Mouse (Mus musculus) right cerebral cortex, postnatal 36 days (tissue): ENCODE results near the gene Ninj2.

ENCODE experiments used
- DNase-seq, 2 experiments: peaks; one replicate each; pipeline ENCODE4 v3.0.0; 2022; ENCODE audit warnings: low spot score in 2 of 2, mixed read lengths in 1 of 2

Ninj2 gene

DNA sequence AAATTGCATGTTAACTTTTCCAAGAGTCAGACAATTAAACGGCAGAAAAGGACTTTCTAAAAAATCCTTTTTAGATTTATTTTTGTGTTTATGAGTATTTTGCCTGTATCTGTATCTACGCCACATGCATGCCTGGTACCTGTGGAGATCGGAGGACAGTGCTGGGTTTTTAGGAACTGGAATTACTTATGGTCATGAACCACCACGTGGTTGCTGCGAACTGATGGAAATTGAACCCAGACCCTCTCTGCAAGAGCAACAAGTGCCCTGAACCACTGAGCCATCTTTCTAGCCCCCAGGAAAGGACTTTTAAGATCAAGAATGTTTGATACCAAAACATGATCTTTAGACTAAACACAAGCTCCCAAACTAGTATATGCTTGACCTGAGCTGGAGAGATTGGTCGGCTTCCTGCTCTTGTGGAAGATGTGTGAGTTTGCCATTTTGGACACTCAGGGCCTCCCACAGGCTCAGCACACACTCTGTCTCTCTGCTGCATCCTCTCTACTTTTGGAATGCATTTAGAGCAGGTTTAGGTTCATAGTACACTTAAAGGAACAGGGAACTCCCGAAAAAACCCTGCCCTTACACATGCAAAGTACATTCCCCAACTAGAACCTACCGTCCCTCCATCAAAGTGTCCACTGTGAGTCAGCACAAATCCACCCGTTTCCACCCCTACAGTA, 1.1 kb downstream of the Ninj2 start:
- no peak for DNase-seq

- DNase-seq: no peak
Measured at GRCm38 (mm10) chr6:120095096-120095495, 1.9 kb downstream of the Ninj2 start.

GRCm38 (mm10) chr6:120095501-120095900, 2.4 kb downstream of the Ninj2 start:
- no peak for DNase-seq

- peak in 1 of 2 experiments; percentile 56 for DNase-seq
Measured at GRCm38 (mm10) chr6:120099392-120099791, 6.2 kb downstream of the Ninj2 start.

DNA sequence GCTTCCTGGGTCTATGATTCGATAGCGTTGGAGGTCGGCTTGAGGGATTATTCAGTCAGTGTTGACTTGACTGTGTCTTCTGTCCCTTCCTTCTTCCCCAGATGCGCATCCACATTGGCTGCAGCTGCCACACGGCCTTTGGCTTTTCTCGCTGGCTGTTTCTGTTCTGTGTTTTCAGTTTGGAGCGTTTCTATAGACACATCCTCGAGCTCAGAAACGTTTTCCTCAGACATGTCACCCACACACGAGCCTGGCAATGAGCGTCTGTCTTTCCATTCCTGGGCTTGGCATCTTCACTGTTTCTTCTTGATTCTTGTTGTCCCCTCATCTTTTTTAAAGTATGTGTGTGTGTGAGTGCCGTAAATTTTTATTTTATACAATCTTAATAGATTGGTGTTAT, 8.1 kb downstream of the Ninj2 start:
- DNase-seq: no peak

- DNase-seq: no peak
Measured at GRCm38 (mm10) chr6:120101996-120102395, 8.8 kb downstream of the Ninj2 start.

GRCm38 (mm10) chr6:120103104-120103503, 10.0 kb downstream of the Ninj2 start:
- DNase-seq: no peak

DNA sequence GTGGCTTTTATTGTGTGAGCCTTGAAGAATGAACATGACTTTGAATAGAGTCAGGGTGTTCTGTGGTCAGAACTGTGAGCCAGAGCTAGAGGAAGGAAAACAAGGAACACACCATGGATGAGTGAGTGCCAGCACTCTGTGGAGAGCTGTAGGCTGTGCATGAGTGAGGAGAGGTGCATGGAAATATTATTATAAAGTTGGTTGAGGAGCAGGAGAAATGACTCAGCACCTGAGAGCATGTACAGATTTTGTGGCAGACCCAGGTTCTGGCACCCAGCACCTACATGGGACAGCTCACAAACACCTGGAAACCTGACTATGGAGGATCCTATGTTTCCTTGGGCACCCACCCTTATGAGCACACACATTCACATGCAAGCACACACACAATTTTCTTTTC, 11.9 kb downstream of the Ninj2 start:
- no peak for DNase-seq

GRCm38 (mm10) chr6:120107586-120107985, 14.4 kb downstream of the Ninj2 start:
- no peak for DNase-seq

DNA sequence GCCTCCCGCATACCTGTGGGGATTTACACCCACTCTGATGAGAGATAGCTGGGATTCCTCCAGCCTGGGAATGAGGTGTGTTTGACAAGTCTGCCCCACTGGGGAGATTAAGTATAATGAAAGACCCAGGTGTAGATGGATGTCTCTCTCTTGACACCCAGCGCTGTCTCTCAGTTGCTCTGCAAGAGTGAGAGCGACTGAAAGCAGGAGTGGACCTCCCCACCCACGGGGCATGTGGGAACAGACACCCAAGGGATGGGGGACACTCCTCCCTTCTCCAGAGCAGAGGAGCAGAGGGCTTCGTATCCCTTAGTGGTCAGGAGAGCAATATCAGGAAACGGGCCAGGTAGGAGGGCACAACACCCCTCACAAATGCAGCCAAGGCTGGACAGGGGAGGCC, 14.9 kb downstream of the Ninj2 start:
- DNase-seq: no peak

DNA sequence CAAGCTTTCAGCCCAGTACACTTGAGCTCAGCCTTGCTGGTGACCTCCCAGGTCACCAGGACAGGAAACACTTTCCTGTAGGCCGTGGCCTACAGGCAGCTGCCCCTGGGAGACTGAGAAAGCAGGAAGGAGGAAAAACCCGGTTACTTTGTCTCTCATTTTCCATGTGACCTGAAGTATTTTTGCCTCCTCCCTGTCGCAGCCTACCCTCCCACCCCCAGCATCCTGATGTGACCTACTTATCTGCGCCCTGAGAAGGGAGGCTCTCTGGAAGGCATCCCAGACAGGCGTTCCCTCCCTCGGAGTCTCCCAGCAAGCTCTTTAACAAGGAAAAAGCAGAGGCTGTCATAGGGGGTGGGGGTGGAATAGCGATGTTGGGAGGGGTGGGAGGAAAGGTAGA, 16.0 kb downstream of the Ninj2 start:
- DNase-seq: peak; percentile 63 to 87

DNA sequence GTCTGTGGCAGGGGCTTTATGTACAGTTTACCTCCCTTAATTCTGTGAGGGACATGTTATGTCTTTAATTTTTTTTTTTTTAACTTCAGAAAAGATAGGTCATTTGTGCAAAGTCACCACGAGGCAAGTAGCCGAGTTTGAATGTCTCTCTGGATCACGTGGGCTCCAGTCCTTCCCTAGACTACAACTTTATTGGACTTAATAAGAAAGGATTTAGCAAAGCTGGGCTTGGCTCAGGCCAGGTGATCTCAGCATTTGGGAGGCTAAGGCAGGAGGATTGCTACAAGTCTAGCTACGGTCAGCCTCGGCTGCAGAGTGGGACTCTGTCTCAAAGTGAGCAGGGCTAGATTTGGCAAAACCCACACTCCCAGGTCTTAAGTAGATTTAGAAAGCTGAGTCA, 16.8 kb downstream of the Ninj2 start:
- DNase-seq: no peak

DNA sequence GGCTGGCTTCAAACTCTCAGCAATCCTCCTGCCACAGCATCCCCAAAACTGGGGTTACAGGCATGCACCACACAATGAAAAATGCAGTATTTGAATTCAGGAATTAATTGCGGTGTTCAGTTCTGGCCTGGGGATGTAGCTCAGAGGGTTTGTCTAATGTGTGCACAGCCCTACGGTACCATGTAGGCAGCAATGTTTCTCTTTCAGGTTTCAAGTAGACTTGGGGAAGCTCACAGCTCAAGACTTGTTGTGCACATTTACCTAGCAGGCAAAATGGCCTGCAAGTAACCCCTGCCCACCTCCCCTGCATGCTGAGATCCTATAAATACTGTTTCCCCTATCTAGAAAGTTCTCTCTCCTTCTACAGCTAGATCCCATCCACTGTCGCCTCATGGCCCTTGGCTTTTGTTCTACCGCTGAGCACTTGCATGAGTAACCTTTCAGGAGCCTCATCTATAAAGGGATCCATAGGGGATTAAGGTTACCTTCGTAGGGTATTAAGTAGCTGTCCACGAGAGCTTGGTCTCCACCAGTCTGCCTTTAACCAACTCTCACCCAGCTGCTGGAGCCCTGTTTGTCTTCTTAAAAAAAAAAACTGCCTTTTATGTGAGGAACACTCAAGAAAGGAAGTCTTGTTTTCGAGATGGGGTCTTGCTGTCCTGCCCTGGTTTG, 17.7 kb downstream of the Ninj2 start:
- no peak for DNase-seq

GRCm38 (mm10) chr6:120111410-120111783, 18.2 kb downstream of the Ninj2 start:
- no peak for DNase-seq

- DNase-seq: peak in 1 of 2 experiments; percentile 33
Measured at GRCm38 (mm10) chr6:120111984-120112803, 19.0 kb downstream of the Ninj2 start.

DNA sequence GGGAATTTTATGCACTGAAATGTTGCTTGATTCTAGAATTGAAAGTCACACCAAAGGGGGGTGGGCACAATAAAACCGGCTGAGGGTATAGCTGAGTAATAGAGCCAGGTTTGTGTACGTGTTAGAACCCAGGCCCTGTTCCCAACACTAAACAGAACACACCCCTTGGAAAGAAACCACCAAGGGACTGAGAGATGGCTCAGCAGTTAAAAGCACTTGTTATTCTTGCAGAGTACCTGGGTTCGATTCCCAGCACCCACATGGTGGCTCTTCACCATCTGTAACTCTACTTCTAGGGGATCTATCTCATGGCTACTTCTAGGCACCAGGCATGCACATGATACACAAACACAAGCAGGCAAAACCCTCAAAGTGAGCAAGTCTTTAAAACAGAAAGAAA, 20.7 kb downstream of the Ninj2 start:
- DNase-seq: no peak

DNA sequence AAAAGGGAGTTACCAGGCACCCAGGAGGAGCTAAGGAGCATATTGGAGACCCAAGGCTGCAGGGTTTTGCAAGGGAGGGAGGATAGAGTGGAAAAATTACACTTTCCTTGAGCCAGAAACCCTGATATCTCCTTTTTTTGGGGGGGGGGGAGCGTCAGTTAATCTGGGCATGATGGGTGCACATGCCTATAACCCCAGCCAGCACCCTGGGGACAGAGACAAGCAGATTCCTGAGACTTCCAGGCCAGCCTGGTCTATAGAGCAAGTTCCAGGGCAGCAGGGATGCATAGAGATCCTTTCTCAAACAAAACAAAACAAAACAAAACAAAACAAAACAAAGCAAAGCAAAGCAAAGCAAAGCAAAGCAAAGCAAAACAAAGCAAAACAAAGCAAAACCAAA, 21.1 kb downstream of the Ninj2 start:
- no peak for DNase-seq

GRCm38 (mm10) chr6:120114698-120115097, 21.5 kb downstream of the Ninj2 start:
- DNase-seq: peak in 1 of 2 experiments; percentile 32

DNA sequence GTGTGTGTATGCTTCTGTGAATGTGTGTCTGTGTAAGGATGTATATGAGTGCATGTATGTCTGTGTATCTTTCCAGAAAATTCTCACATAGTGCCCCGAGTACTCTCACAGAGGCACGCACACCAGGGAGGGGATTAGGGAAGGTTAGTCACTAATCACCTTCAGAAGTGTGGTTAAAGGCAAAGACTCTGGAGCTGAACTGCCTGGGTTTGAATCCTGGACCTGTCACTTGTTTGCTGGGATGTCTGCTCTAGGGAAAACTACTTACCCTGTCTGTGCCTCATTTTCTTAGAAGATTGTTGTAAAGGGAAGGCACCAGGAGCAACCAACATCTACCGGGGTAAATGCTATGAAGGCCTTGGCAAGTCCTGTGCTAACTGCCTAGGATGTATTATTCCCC, 22.3 kb downstream of the Ninj2 start:
- DNase-seq: no peak

- DNase-seq: no peak
Measured at GRCm38 (mm10) chr6:120119824-120120223, 26.7 kb downstream of the Ninj2 start.

- no peak for DNase-seq
Measured at GRCm38 (mm10) chr6:120124688-120125087, 31.5 kb downstream of the Ninj2 start.

GRCm38 (mm10) chr6:120126456-120126855, 33.3 kb downstream of the Ninj2 start:
- no peak for DNase-seq

DNA sequence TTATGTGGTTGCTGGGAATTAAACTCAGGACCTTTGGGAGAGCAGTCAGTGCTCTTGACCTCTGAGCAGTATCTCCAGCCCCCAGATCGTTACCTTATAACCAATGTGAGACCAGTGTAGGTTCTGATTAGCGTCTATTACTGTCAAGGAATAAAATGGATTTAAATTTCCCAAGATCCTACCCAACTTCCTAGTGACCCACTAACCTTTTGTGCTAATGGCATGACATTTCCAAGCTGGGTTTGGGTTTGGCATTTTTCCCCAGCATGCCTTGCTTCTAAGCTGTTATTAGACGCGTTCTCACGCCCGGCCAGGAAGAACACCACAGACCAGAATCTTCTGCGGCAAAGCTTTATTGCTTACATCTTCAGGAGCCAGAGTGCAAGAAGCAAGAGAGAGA, 34.2 kb downstream of the Ninj2 start:
- DNase-seq: no peak
